Mouse (Mus musculus) heart, postnatal 0 days (tissue): Measurements from ENCODE around the gene Vmn1r112. TPM values are rescaled to one million over a fixed set of nuclear protein-coding genes. Genes with fewer than 3 reads are reported as not detected.
"Not testable (repeated sequence)": the region's sequence is repeated elsewhere in the genome, so short reads cannot be mapped to it uniquely, and the experiment has no call there.

Experiments used
- ATAC-seq: fragments of 200-750 bp; cut with Nextera tagmentation; 2 replicates; pipeline ENCODE4 v1.8.0; 2017; ENCODE audit warnings: low read depth, moderate number of reproducible peaks, moderate library complexity; ENCODE audit not compliant: insufficient read depth
- DNase-seq: peaks from one replicate; pipeline ENCODE4 v3.0.0-alpha.2; 2016; ENCODE audit warnings: low spot score
- H3K27ac ChIP-seq: fragments of 300-500 bp; sonication (generic); 2 replicates; pipeline ENCODE4 v1.5.1; 2014; ENCODE audit warnings: low read depth, mild to moderate bottlenecking
- H3K27me3 ChIP-seq: fragments of 300-500 bp; sonication (generic); 2 replicates; pipeline ENCODE4 v1.6.1; 2014; ENCODE audit warnings: low read length, mixed read lengths; ENCODE audit not compliant: control insufficient read depth, insufficient read depth
- H3K36me3 ChIP-seq: fragments of 300-500 bp; sonication (generic); replicated peaks from 2 replicates; pipeline ENCODE4 v1.6.1; 2014; ENCODE audit warnings: low read length, mixed read lengths; ENCODE audit not compliant: control insufficient read depth, insufficient read depth
- H3K4me1 ChIP-seq: fragments of 300-500 bp; sonication (generic); 2 replicates; pipeline ENCODE4 v1.6.1; 2014; ENCODE audit warnings: antibody characterized with exemption; ENCODE audit not compliant: control insufficient read depth, insufficient read depth
- H3K4me2 ChIP-seq: fragments of 300-500 bp; sonication (generic); 2 replicates; pipeline ENCODE4 v1.6.1; 2014; ENCODE audit warnings: low read depth, mild to moderate bottlenecking, low read length, moderate library complexity
- H3K4me3 ChIP-seq: fragments of 300-500 bp; sonication (generic); 2 replicates; pipeline ENCODE4 v1.5.1; 2014; ENCODE audit warnings: low read depth, low read length
- H3K9ac ChIP-seq: fragments of 300-500 bp; sonication (generic); replicated peaks from 2 replicates; pipeline ENCODE4 v1.6.1; 2014; ENCODE audit warnings: low read depth, low read length, mixed read lengths
- H3K9me3 ChIP-seq: fragments of 300-500 bp; sonication (generic); replicated peaks from 2 replicates; pipeline ENCODE4 v1.6.1; 2016; ENCODE audit warnings: low read length; ENCODE audit not compliant: control insufficient read depth
- WGBS: fragments of 180-500 bp; shearing (Covaris S2); extraction: QIAGEN DNeasy Blood & Tissue Kit; methylation state at CpG from one replicate; pipeline ENCODE4 v1.1.7; 2014; 5-methylcytosine and 5-hydroxymethylcytosine counted together
- polyA plus RNA-seq: library from polyadenylated mRNA; unstranded; fragments of >200 nt; fragmentation: Nextera tagmentation; extraction: Ambion mirVana; gene quantifications from 2 replicates; pipeline ENCODE4 v1.2.1, GENCODE M21; 2015
- total RNA-seq: library from RNA; depleted of rRNA; stranded (reverse); fragments of >200 nt; gene quantifications from 2 replicates; pipeline ENCODE4 v1.2.3, GENCODE M21; 2014; ENCODE audit warnings: low replicate concordance; rRNA removed

Vmn1r112 gene
- total RNA-seq = not detected in 2 replicates
- not detected in 2 replicates for polyA plus RNA-seq

DNA sequence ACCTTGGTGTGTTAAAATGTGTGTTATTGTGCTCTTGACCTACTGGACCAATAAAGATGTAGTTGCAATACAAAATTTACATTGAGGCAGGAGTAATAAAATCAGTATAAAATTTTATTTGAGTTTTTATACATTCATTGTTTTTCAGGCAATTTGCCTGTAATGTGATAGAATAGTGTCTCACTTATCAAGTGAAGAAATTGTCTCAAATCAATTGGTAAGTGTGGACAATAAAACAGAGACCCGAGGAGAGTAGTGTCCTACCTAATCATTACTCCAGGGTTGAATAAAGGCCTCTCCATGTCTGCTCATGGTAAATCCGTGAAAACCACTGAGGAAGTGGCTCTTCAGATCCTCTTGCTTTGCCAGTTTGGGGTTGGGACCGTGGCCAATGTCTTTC, at the start of gene Vmn1r112:
Vmn1r112 (plus strand) TSS at position 301 of the 400 bp plus-strand sequence.
- whole genome bisulfite sequencing = no CpG with 5 or more reads among the region's 3 CpGs
- not testable (repeated sequence) for DNase-seq, H3K4me1 ChIP-seq, H3K27ac ChIP-seq, H3K4me3 ChIP-seq, ATAC-seq, H3K9ac ChIP-seq, H3K4me2 ChIP-seq, H3K36me3 ChIP-seq, H3K27me3 ChIP-seq, H3K9me3 ChIP-seq

- H3K4me3 ChIP-seq, H3K9ac ChIP-seq, H3K27ac ChIP-seq, H3K4me1 ChIP-seq, H3K36me3 ChIP-seq, ATAC-seq, H3K9me3 ChIP-seq, DNase-seq, H3K4me2 ChIP-seq, H3K27me3 ChIP-seq: not testable (repeated sequence)
- no CpG with 5 or more reads among the region's 1 CpGs for WGBS
Observed at GRCm38 (mm10) chr7:20730524-20730923, 40.5 kb upstream of the Vmn1r112 start, which contains the start of gene Gm10668. TSS of gene Gm10668 (minus strand) at chr7:20730624.

GRCm38 (mm10) chr7:20786985-20787384, 16.0 kb downstream of the Vmn1r112 start, which contains the start of gene Vmn1r113:
TSS of gene Vmn1r113 (plus strand) at chr7:20787285.
- H3K4me1 ChIP-seq, H3K27ac ChIP-seq, DNase-seq, H3K36me3 ChIP-seq, H3K27me3 ChIP-seq, H3K4me2 ChIP-seq, H3K9ac ChIP-seq, H3K9me3 ChIP-seq, H3K4me3 ChIP-seq, ATAC-seq: not testable (repeated sequence)
- WGBS = 41% methylated on average over 2 of the region's 2 CpGs

DNA sequence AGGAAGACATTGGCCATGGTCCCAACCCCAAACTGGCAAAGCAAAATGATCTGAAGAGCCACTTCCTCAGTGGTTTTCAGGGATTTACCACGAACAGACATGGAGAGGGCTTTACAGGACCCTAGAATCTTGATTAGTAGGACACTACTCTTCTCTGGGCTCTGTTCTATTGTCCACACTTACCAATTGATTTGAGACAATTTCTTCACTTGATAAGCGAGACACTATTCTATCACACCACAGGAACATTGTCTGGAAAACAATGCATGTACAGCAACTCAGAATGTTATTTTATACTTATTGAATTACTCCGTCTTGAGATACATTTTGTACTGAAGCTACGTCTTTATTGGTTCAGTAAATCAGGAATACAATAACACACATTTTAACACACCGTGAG, 41.1 kb downstream of the Vmn1r112 start, which contains the start of gene Vmn1r114:
Vmn1r114 (minus strand) TSS at position 101 of the 400 bp plus-strand sequence.
- H3K27ac ChIP-seq, DNase-seq, H3K27me3 ChIP-seq, H3K4me1 ChIP-seq, H3K9me3 ChIP-seq, H3K9ac ChIP-seq, H3K36me3 ChIP-seq, H3K4me3 ChIP-seq, ATAC-seq, H3K4me2 ChIP-seq: not testable (repeated sequence)
- WGBS = no CpG with 5 or more reads among the region's 5 CpGs

Other genes with a start within 250 kb of the Vmn1r112 start
- not detected in 2 replicates for gene Vmn1r104, start 237.3 kb upstream of the Vmn1r112 start, total RNA-seq
- gene Vmn1r104, start 237.3 kb upstream of the Vmn1r112 start, polyA plus RNA-seq = not detected in 2 replicates
- not detected in 2 replicates for gene Gm5726, start 225.4 kb upstream of the Vmn1r112 start, total RNA-seq
- gene Gm5726, start 225.4 kb upstream of the Vmn1r112 start, polyA plus RNA-seq = not detected in 2 replicates
- not detected in 2 replicates for gene Gm4141, start 194.9 kb upstream of the Vmn1r112 start, total RNA-seq
- not detected in 2 replicates for gene Gm4141, start 194.9 kb upstream of the Vmn1r112 start, polyA plus RNA-seq
- gene Gm4513, start 172.2 kb upstream of the Vmn1r112 start, total RNA-seq = not detected in 2 replicates
- not detected in 2 replicates for gene Gm4513, start 172.2 kb upstream of the Vmn1r112 start, polyA plus RNA-seq
- not detected in 2 replicates for gene Vmn1r107, start 102.3 kb upstream of the Vmn1r112 start, total RNA-seq
- not detected in 2 replicates for gene Vmn1r107, start 102.3 kb upstream of the Vmn1r112 start, polyA plus RNA-seq
- not detected in 2 replicates for gene Vmn1r111, start 68.0 kb upstream of the Vmn1r112 start, total RNA-seq
- gene Vmn1r111, start 68.0 kb upstream of the Vmn1r112 start, polyA plus RNA-seq = not detected in 2 replicates
- gene Gm10668, start 40.6 kb upstream of the Vmn1r112 start, total RNA-seq = not detected in 2 replicates
- gene Gm10668, start 40.6 kb upstream of the Vmn1r112 start, polyA plus RNA-seq = not detected in 2 replicates
- gene Vmn1r113, start 16.1 kb downstream of the Vmn1r112 start, total RNA-seq = not detected in 2 replicates
- gene Vmn1r113, start 16.1 kb downstream of the Vmn1r112 start, polyA plus RNA-seq = not detected in 2 replicates
- gene Vmn1r114, start 41.0 kb downstream of the Vmn1r112 start, total RNA-seq = not detected in 2 replicates
- gene Vmn1r114, start 41.0 kb downstream of the Vmn1r112 start, polyA plus RNA-seq = not detected in 2 replicates
- not detected in 2 replicates for gene Vmn1r115, start 73.8 kb downstream of the Vmn1r112 start, total RNA-seq
- gene Vmn1r115, start 73.8 kb downstream of the Vmn1r112 start, polyA plus RNA-seq = not detected in 2 replicates
- not detected in 2 replicates for gene Vmn1r116, start 101.1 kb downstream of the Vmn1r112 start, total RNA-seq
- gene Vmn1r116, start 101.1 kb downstream of the Vmn1r112 start, polyA plus RNA-seq = not detected in 2 replicates
- not detected in 2 replicates for gene Vmn1r117, start 112.9 kb downstream of the Vmn1r112 start, total RNA-seq
- not detected in 2 replicates for gene Vmn1r117, start 112.9 kb downstream of the Vmn1r112 start, polyA plus RNA-seq
- gene Vmn1r118, start 141.2 kb downstream of the Vmn1r112 start, total RNA-seq = not detected in 2 replicates
- not detected in 2 replicates for gene Vmn1r118, start 141.2 kb downstream of the Vmn1r112 start, polyA plus RNA-seq
- not detected in 2 replicates for gene Vmn1r119, start 241.3 kb downstream of the Vmn1r112 start, total RNA-seq
- not detected in 2 replicates for gene Vmn1r119, start 241.3 kb downstream of the Vmn1r112 start, polyA plus RNA-seq